Mouse (Mus musculus): ENCODE data around the gene Oaf. TPM values are rescaled to one million over a fixed set of nuclear protein-coding genes. Genes with fewer than 3 reads are reported as not detected.

Oaf gene
- polyA plus RNA-seq, 1 experiment: 0.40 TPM

GRCm38 (mm10) chr9:43265194-43265593 lies 25.5 kb upstream of the Oaf start:
- no peak overlapping the region for H3K4me3 ChIP-seq (ENCODE audit: insufficient read depth, low read length)
- H3K27ac ChIP-seq (ENCODE audit: insufficient read depth, low read depth, low read length): no peak overlapping the region
- no peaks in the 10 kb centered on the region for H3K4me1 ChIP-seq (ENCODE audit: control insufficient read depth, insufficient read depth, low read length)
- no peak for TF ChIP-seq CTCF (IDR thresholded peaks at IDR 0.05; ENCODE audit: low read depth, low read length)
- TF ChIP-seq POLR2A (IDR thresholded peaks at IDR 0.05; ENCODE audit: borderline replicate concordance, low read depth, low read length): no peak

GRCm38 (mm10) chr9:43263946-43264451 lies 24.3 kb upstream of the Oaf start:
- no peak for TF ChIP-seq POLR2A (IDR thresholded peaks at IDR 0.05; ENCODE audit: borderline replicate concordance, low read depth, low read length)
- TF ChIP-seq CTCF (IDR thresholded peaks at IDR 0.05; ENCODE audit: low read depth, low read length): no peak
- H3K4me3 ChIP-seq (ENCODE audit: insufficient read depth, low read length): no peak overlapping the region
- H3K27ac ChIP-seq (ENCODE audit: insufficient read depth, low read depth, low read length): no peak overlapping the region
- H3K4me1 ChIP-seq (ENCODE audit: control insufficient read depth, insufficient read depth, low read length): no peaks in the 10 kb centered on the region

- H3K27ac ChIP-seq (ENCODE audit: insufficient read depth, low read depth, low read length): no peak overlapping the region
- no peaks in the 10 kb centered on the region for H3K4me1 ChIP-seq (ENCODE audit: control insufficient read depth, insufficient read depth, low read length)
- no peak for TF ChIP-seq CTCF (IDR thresholded peaks at IDR 0.05; ENCODE audit: low read depth, low read length)
- no peak for TF ChIP-seq POLR2A (IDR thresholded peaks at IDR 0.05; ENCODE audit: borderline replicate concordance, low read depth, low read length)
- H3K4me3 ChIP-seq (ENCODE audit: insufficient read depth, low read length): no peak overlapping the region
Observed at GRCm38 (mm10) chr9:43262811-43263550, 23.3 kb upstream of the Oaf start.

GRCm38 (mm10) chr9:43262390-43262789 lies 22.7 kb upstream of the Oaf start:
- Histone ChIP-seq H3K4me1 (ENCODE audit: control insufficient read depth, insufficient read depth, low read length) (no peaks in the 10 kb centered on the region), H3K4me3 (ENCODE audit: insufficient read depth, low read length) (no peak overlapping the region), H3K27ac (ENCODE audit: insufficient read depth, low read depth, low read length) (no peak overlapping the region)
- TF ChIP-seq CTCF (IDR thresholded peaks at IDR 0.05; ENCODE audit: low read depth, low read length): no peak
- no peak for TF ChIP-seq POLR2A (IDR thresholded peaks at IDR 0.05; ENCODE audit: borderline replicate concordance, low read depth, low read length)

GRCm38 (mm10) chr9:43261941-43262340 lies 22.2 kb upstream of the Oaf start:
- H3K27ac ChIP-seq (ENCODE audit: insufficient read depth, low read depth, low read length): no peak overlapping the region
- no peaks in the 10 kb centered on the region for H3K4me1 ChIP-seq (ENCODE audit: control insufficient read depth, insufficient read depth, low read length)
- TF ChIP-seq CTCF (IDR thresholded peaks at IDR 0.05; ENCODE audit: low read depth, low read length) (no peak), POLR2A (IDR thresholded peaks at IDR 0.05; ENCODE audit: borderline replicate concordance, low read depth, low read length) (no peak)

GRCm38 (mm10) chr9:43261124-43261907 lies 21.6 kb upstream of the Oaf start:
- Histone ChIP-seq H3K4me3 (ENCODE audit: insufficient read depth, low read length) (no peak overlapping the region), H3K4me1 (ENCODE audit: control insufficient read depth, insufficient read depth, low read length) (no peaks in the 10 kb centered on the region), H3K27ac (ENCODE audit: insufficient read depth, low read depth, low read length) (no peak overlapping the region)
- TF ChIP-seq POLR2A (IDR thresholded peaks at IDR 0.05; ENCODE audit: borderline replicate concordance, low read depth, low read length): no peak
- TF ChIP-seq CTCF (IDR thresholded peaks at IDR 0.05; ENCODE audit: low read depth, low read length): no peak

More at GRCm38 (mm10) chr9:43261941-43262340, 22.2 kb upstream of the Oaf start:
- H3K4me3 ChIP-seq (ENCODE audit: insufficient read depth, low read length): no peak overlapping the region

GRCm38 (mm10) chr9:43260661-43261060 lies 20.9 kb upstream of the Oaf start:
- TF ChIP-seq POLR2A (IDR thresholded peaks at IDR 0.05; ENCODE audit: borderline replicate concordance, low read depth, low read length): no peak
- no peak for TF ChIP-seq CTCF (IDR thresholded peaks at IDR 0.05; ENCODE audit: low read depth, low read length)
- Histone ChIP-seq H3K27ac (ENCODE audit: insufficient read depth, low read depth, low read length) (no peak overlapping the region), H3K4me1 (ENCODE audit: control insufficient read depth, insufficient read depth, low read length) (no peaks in the 10 kb centered on the region), H3K4me3 (ENCODE audit: insufficient read depth, low read length) (no peak overlapping the region)

- H3K4me1 ChIP-seq (ENCODE audit: control insufficient read depth, insufficient read depth, low read length): no peaks in the 10 kb centered on the region
- no peak overlapping the region for H3K27ac ChIP-seq (ENCODE audit: insufficient read depth, low read depth, low read length)
- H3K4me3 ChIP-seq (ENCODE audit: insufficient read depth, low read length): no peak overlapping the region
- TF ChIP-seq POLR2A (IDR thresholded peaks at IDR 0.05; ENCODE audit: borderline replicate concordance, low read depth, low read length) (no peak), CTCF (IDR thresholded peaks at IDR 0.05; ENCODE audit: low read depth, low read length) (no peak)
Observed at GRCm38 (mm10) chr9:43253271-43253681, 13.6 kb upstream of the Oaf start.

- Histone ChIP-seq H3K4me3 (ENCODE audit: insufficient read depth, low read length) (no peak overlapping the region), H3K4me1 (ENCODE audit: control insufficient read depth, insufficient read depth, low read length) (no peaks in the 10 kb centered on the region), H3K27ac (ENCODE audit: insufficient read depth, low read depth, low read length) (no peak overlapping the region)
- TF ChIP-seq CTCF (IDR thresholded peaks at IDR 0.05; ENCODE audit: low read depth, low read length): no peak
- no peak for TF ChIP-seq POLR2A (IDR thresholded peaks at IDR 0.05; ENCODE audit: borderline replicate concordance, low read depth, low read length)
Observed at GRCm38 (mm10) chr9:43252790-43253189, 13.1 kb upstream of the Oaf start.

GRCm38 (mm10) chr9:43251786-43252185 lies 12.1 kb upstream of the Oaf start:
- Histone ChIP-seq H3K4me3 (ENCODE audit: insufficient read depth, low read length) (no peak overlapping the region), H3K27ac (ENCODE audit: insufficient read depth, low read depth, low read length) (no peak overlapping the region), H3K4me1 (ENCODE audit: control insufficient read depth, insufficient read depth, low read length) (no peaks in the 10 kb centered on the region)
- TF ChIP-seq POLR2A (IDR thresholded peaks at IDR 0.05; ENCODE audit: borderline replicate concordance, low read depth, low read length) (no peak), CTCF (IDR thresholded peaks at IDR 0.05; ENCODE audit: low read depth, low read length) (no peak)
